Mouse (Mus musculus): ENCODE results near the gene Dupd1. TPM values are rescaled to one million over a fixed set of nuclear protein-coding genes. Genes with fewer than 3 reads are reported as not detected.

Dupd1 gene
- polyA plus RNA-seq, 1 experiment from 2014 or later, result not detected

Other genes starting within 250 kb of the Dupd1 start
- gene Kat6b, start 233.1 kb downstream of the Dupd1 start, polyA plus RNA-seq (2015; fragmentation: Nextera tagmentation; extraction: Ambion mirVana), result 1.4 and 2.3 TPM in 2 replicates
- gene Samd8, start 36.0 kb upstream of the Dupd1 start, polyA plus RNA-seq (2015; fragmentation: Nextera tagmentation; extraction: Ambion mirVana), result 3.7 and 4.9 TPM in 2 replicates
- gene Dusp13, start 36.6 kb upstream of the Dupd1 start, polyA plus RNA-seq (2015; fragmentation: Nextera tagmentation; extraction: Ambion mirVana), result not detected in 2 replicates
- gene Vdac2, start 110.7 kb upstream of the Dupd1 start, polyA plus RNA-seq (2015; fragmentation: Nextera tagmentation; extraction: Ambion mirVana), result 173 and 189 TPM in 2 replicates
- 30.6 and 34.1 TPM in 2 replicates for gene Comtd1, start 134.4 kb upstream of the Dupd1 start, polyA plus RNA-seq (2015; fragmentation: Nextera tagmentation; extraction: Ambion mirVana)